Mouse (Mus musculus): ENCODE data around the gene Olfr874. TPM values are rescaled to one million over a fixed set of nuclear protein-coding genes. Genes with fewer than 3 reads are reported as not detected.

The Olfr874 gene
- polyA plus RNA-seq (2017; shearing (Covaris generic)), result not detected

DNA sequence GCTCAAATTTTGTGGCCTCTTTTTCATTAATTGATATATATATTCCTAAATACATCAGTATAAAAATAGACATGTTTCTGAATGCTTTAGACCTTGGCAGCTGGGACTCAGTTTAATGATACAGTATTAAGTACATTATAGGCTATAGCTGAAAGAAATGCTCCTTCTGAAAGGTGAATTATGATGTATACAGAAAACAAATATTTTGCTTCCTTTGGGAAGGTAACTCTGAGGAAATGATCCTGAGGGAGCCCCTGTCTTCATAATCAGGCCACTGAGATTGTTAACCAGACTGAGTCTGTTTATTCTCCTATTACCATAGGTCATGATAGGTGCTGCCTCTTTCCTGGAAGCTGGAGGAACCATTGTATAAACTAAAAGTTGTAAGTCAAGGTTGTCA lies at the start of gene Olfr874:
Gene Olfr874, plus strand, starts transcription at position 301 of the 400 bp plus-strand sequence.

DNA sequence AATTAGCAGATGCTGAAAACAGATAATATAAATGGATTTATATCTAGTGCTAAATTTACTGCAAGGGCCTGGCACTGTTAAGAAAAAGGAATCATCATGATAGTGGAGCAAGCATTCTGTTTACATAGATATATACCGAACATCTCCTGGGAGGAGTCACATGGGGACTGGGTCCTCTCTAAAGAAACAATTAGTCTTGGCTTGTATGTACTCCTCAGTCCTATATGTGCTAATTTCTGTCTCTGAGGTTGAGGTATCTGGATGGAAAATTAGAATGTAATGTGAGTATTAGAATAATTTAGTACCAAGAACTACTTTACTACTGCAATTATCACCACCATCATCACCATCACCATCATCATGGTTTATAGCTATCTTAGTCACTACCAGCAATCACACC lies 28.8 kb upstream of the Olfr874 start, which contains the start of gene Olfr160:
Gene Olfr160, minus strand, starts transcription at position 101 of the 400 bp plus-strand sequence.

DNA sequence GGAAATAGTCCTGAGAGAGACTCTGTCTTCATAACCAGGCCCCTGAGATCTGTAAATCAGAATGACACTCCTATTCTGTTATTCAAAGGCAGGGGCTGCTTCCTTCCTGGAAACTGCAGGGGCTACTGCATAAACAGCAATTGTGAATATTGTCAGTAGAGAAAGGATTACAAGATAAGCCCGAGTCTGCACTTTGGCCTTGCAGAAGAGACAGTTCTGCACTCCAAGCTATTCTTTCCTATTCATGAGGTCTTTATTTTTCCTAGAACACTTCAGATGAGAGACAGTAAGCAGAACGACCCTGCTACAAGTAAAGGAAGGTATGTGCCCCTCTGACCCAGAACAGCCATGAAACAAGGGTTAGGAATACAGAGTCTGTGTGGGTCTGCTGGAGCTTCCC lies 26.9 kb downstream of the Olfr874 start, which contains the start of gene Olfr875:
Gene Olfr875, plus strand, starts transcription at position 99 of the 400 bp plus-strand sequence.

Other genes with a start within 250 kb of the Olfr874 start
- 0.69 TPM for gene Esam, start 217.0 kb upstream of the Olfr874 start, polyA plus RNA-seq (2017; shearing (Covaris generic))
- gene Vsig2, start 205.9 kb upstream of the Olfr874 start, polyA plus RNA-seq (2017; shearing (Covaris generic)), result not detected
- gene Nrgn, start 192.2 kb upstream of the Olfr874 start, polyA plus RNA-seq (2017; shearing (Covaris generic)), result 4.3 TPM
- 12.4 TPM for gene Siae, start 189.4 kb upstream of the Olfr874 start, polyA plus RNA-seq (2017; shearing (Covaris generic))
- gene Spa17, start 131.4 kb upstream of the Olfr874 start, polyA plus RNA-seq (2017; shearing (Covaris generic)), result 1.2 TPM
- gene Tbrg1, start 87.8 kb upstream of the Olfr874 start, polyA plus RNA-seq (2017; shearing (Covaris generic)), result 147 TPM
- 0.13 TPM for gene Panx3, start 75.9 kb upstream of the Olfr874 start, polyA plus RNA-seq (2017; shearing (Covaris generic))
- 0.14 TPM for gene Olfr160, start 28.9 kb upstream of the Olfr874 start, polyA plus RNA-seq (2017; shearing (Covaris generic))
- not detected for gene Olfr875, start 26.8 kb downstream of the Olfr874 start, polyA plus RNA-seq (2017; shearing (Covaris generic))
- gene Olfr876, start 57.9 kb downstream of the Olfr874 start, polyA plus RNA-seq (2017; shearing (Covaris generic)), result 0.06 TPM
- gene Olfr877, start 109.2 kb downstream of the Olfr874 start, polyA plus RNA-seq (2017; shearing (Covaris generic)), result 0.08 TPM
- gene Olfr145, start 151.6 kb downstream of the Olfr874 start, polyA plus RNA-seq (2017; shearing (Covaris generic)), result 0.02 TPM
- 0.14 TPM for gene Olfr878, start 172.7 kb downstream of the Olfr874 start, polyA plus RNA-seq (2017; shearing (Covaris generic))
- not detected for gene Olfr881, start 246.7 kb downstream of the Olfr874 start, polyA plus RNA-seq (2017; shearing (Covaris generic))